Mouse (Mus musculus) adrenal gland, postnatal 14 days (tissue): ENCODE data around the gene Psmd10. TPM values are rescaled to one million over a fixed set of nuclear protein-coding genes. Genes with fewer than 3 reads are reported as not detected.

Experiments used
- total RNA-seq: library from RNA; stranded (reverse); gene quantifications from 2 replicates; pipeline ENCODE4 v1.2.3, GENCODE M21; 2021

Psmd10 gene
- total RNA-seq, 1 experiment from 2014 or later, result 22.5 TPM

Other genes with a start within 250 kb of the Psmd10 start
- gene Tex13b, start 143.3 kb downstream of the Psmd10 start, total RNA-seq, result not detected in 2 replicates
- not detected in 2 replicates for gene Vsig1, start 49.1 kb downstream of the Psmd10 start, total RNA-seq
- gene Atg4a, start 179 bp upstream of the Psmd10 start, total RNA-seq, result 13.1 and 15.0 TPM in 2 replicates